Mouse (Mus musculus) neural tube, embryonic 12.5 days (tissue): ENCODE data around the gene Coq5. TPM values are rescaled to one million over a fixed set of nuclear protein-coding genes. Genes with fewer than 3 reads are reported as not detected.

Experiments used
- polyA plus RNA-seq: library from polyadenylated mRNA; unstranded; fragments of >200 nt; fragmentation: Nextera tagmentation; extraction: Ambion mirVana; gene quantifications from 2 replicates; pipeline ENCODE4 v1.2.1, GENCODE M21; 2016

Coq5 gene
- polyA plus RNA-seq, 1 experiment from 2014 or later: 54.1 TPM

Other genes with a start within 250 kb of the Coq5 start
- 27.1 and 32.7 TPM in 2 replicates for gene Gm10401, start 181.4 kb upstream of the Coq5 start, polyA plus RNA-seq
- gene Acads, start 160.3 kb upstream of the Coq5 start, polyA plus RNA-seq: 45.1 and 47.9 TPM in 2 replicates
- gene Unc119b, start 144.7 kb upstream of the Coq5 start, polyA plus RNA-seq: 60.4 and 61.2 TPM in 2 replicates
- gene Mlec, start 121.5 kb upstream of the Coq5 start, polyA plus RNA-seq: 57.7 and 64.4 TPM in 2 replicates
- 24.0 and 24.6 TPM in 2 replicates for gene Cabp1, start 85.3 kb upstream of the Coq5 start, polyA plus RNA-seq
- 110 and 113 TPM in 2 replicates for gene Pop5, start 43.8 kb upstream of the Coq5 start, polyA plus RNA-seq
- gene Rnf10, start 6.8 kb upstream of the Coq5 start, polyA plus RNA-seq: 230 TPM in 2 replicates
- 1,356 and 1,433 TPM in 2 replicates for gene Dynll1, start 21.3 kb downstream of the Coq5 start, polyA plus RNA-seq
- gene Srsf9, start 47.5 kb downstream of the Coq5 start, polyA plus RNA-seq: 314 and 343 TPM in 2 replicates
- 31.2 and 35.3 TPM in 2 replicates for gene Gatc, start 61.5 kb downstream of the Coq5 start, polyA plus RNA-seq
- gene Triap1, start 61.6 kb downstream of the Coq5 start, polyA plus RNA-seq: 52.2 and 54.8 TPM in 2 replicates
- gene Cox6a1, start 69.3 kb downstream of the Coq5 start, polyA plus RNA-seq: 884 and 947 TPM in 2 replicates
- 122 and 129 TPM in 2 replicates for gene Msi1, start 149.9 kb downstream of the Coq5 start, polyA plus RNA-seq
- gene Pla2g1b, start 186.6 kb downstream of the Coq5 start, polyA plus RNA-seq: not detected in 2 replicates
- gene Sirt4, start 205.1 kb downstream of the Coq5 start, polyA plus RNA-seq: 23.8 and 24.9 TPM in 2 replicates
- 29.4 and 33.5 TPM in 2 replicates for gene Pxn, start 227.0 kb downstream of the Coq5 start, polyA plus RNA-seq